Mouse (Mus musculus): Measurements from ENCODE around the gene Gtf2a1.

- no peak for TF ChIP-seq CTCF (IDR thresholded peaks at IDR 0.05; ENCODE audit: control insufficient read depth, insufficient read depth, insufficient read length)
- no peak for TF ChIP-seq USF1 (IDR thresholded peaks at IDR 0.05; ENCODE audit: low read depth)
- TF ChIP-seq MYOD1 (IDR thresholded peaks at IDR 0.05; ENCODE audit: control insufficient read depth, insufficient read length, low read depth): no peak
- TF ChIP-seq FOSL1 (IDR thresholded peaks at IDR 0.05; ENCODE audit: insufficient read depth, low read length, poor library complexity, severe bottlenecking): no peak
- no peak for TF ChIP-seq MAX (IDR thresholded peaks at IDR 0.05)
- TF ChIP-seq MYOG (IDR thresholded peaks at IDR 0.05; ENCODE audit: control insufficient read depth, extremely low read depth, insufficient read length): no peak
- no peak for TF ChIP-seq CEBPB (IDR thresholded peaks at IDR 0.05; ENCODE audit: low read depth)
Measured at GRCm38 (mm10) chr12:91583409-91583808, 6.9 kb downstream of the Gtf2a1 start.
